Mouse (Mus musculus) urinary bladder, postnatal 14 days (tissue): ENCODE data around the gene Ago4.

ENCODE experiments used
- DNase-seq: peaks from one replicate; pipeline ENCODE4 v3.0.0; 2021; ENCODE audit warnings: low spot score

Ago4 gene

GRCm38 (mm10) chr4:126512308-126513066, 20.8 kb downstream of the Ago4 start:
- no peak for DNase-seq

DNA sequence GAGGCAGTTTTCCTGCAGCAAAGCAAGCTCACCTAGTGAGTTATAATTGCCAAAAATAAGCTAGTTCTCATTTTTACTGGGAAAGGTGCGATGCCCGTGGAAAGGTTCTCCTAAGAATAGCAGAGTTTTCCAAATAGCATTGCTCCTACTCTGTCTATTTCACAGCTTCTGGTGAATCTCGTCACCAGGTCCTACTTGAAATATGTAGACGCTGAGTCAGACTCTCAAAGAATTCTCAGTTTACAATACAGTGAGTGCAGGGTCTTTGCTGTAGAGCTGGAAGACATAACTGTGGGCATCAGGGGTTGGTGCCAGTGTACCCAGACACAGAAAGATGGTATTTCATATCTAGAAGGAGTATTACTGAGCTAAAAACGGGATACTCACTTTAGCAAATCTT, 22.3 kb downstream of the Ago4 start:
- DNase-seq, result no peak

GRCm38 (mm10) chr4:126509072-126509471, 24.2 kb downstream of the Ago4 start:
- DNase-seq, result no peak

GRCm38 (mm10) chr4:126508110-126508899, 25.0 kb downstream of the Ago4 start:
- no peak for DNase-seq

DNA sequence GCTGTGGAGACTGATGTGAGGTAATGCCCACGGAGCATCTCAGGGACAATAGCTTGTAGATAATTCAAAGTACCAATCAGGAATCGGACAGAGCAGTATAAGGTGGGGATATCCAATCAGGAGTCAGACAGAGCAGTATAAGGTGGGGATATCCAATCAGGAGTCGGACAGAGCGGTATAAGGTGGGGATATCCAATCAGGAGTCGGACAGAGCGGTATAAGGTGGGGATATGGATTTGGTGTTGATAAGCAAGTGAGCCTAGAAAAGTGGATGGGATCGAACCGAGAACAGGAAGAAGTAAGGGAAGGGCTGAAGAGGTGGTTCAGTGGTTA, 30.3 kb downstream of the Ago4 start:
- DNase-seq, result no peak

- DNase-seq, result no peak
Observed at GRCm38 (mm10) chr4:126502141-126502976, 30.9 kb downstream of the Ago4 start.

DNA sequence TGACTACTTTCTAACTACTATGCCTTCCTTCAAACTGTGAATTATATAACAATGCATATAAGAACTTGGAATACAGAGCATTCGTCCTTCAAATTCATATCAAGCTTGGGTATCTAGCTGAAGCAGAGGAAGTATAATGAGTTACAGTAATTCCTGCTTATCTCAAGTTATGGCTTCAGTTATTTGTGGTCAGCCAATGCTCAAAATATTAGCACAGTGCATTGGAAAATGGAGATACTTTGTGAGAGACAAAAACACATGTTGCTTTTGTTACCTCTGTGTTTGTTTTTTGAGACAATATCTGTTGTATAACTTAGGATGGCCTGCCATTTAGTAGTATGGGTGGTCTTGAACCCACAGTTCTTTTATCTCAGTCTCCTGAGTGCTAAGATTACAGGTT, 34.7 kb downstream of the Ago4 start:
- DNase-seq, result no peak

- DNase-seq, result peak; percentile 15
Observed at GRCm38 (mm10) chr4:126496963-126497362, 36.3 kb downstream of the Ago4 start.

GRCm38 (mm10) chr4:126495942-126496790, 37.1 kb downstream of the Ago4 start:
- no peak for DNase-seq

GRCm38 (mm10) chr4:126495453-126495852, 37.8 kb downstream of the Ago4 start:
- DNase-seq, result no peak

GRCm38 (mm10) chr4:126493416-126493815, 39.9 kb downstream of the Ago4 start:
- DNase-seq, result no peak

GRCm38 (mm10) chr4:126491977-126492376, 41.3 kb downstream of the Ago4 start:
- no peak for DNase-seq

DNA sequence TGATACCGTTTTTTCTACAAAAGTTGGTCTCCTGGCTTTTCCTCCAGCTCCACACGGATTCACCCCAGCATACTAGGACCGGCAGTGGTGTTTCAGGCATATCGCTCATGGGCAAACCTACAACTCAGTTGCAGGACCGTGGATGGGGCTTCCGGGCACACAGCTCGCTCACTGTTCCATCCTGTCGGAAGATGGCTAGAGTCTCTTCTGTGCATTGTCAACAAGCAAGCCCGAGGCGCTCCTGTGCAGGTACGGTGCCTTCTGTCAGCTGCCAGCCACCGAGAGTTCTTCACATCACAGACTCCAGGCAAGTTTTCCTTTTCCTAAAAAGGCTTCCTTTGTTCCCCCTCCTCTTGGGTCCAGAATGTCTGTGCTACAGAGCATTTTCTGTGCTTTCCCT, 42.5 kb downstream of the Ago4 start:
- DNase-seq, result no peak

- no peak for DNase-seq
Observed at GRCm38 (mm10) chr4:126489811-126490210, 43.5 kb downstream of the Ago4 start.

DNA sequence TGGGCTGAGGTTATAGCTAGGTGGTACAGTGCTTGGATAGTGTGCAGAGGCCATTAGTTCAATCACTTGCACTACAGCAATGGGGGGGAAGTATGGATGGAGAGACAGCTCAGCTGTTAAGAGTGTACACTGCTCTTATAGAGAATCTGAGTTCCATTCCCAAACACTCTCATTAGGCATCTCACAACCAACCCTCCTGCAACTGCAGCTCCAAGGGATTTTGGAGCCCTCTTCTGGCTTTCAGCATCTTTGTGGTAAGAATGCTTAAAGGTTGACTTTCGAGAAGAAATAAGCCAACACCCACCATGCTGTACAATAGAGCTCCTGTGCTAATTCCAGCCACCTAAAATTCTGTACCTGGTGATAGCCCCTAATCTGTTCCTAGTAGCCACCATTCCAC, 47.1 kb downstream of the Ago4 start:
- DNase-seq, result no peak

GRCm38 (mm10) chr4:126485065-126485464, 48.2 kb downstream of the Ago4 start:
- DNase-seq, result no peak

GRCm38 (mm10) chr4:126483874-126484273, 49.4 kb downstream of the Ago4 start:
- no peak for DNase-seq

DNA sequence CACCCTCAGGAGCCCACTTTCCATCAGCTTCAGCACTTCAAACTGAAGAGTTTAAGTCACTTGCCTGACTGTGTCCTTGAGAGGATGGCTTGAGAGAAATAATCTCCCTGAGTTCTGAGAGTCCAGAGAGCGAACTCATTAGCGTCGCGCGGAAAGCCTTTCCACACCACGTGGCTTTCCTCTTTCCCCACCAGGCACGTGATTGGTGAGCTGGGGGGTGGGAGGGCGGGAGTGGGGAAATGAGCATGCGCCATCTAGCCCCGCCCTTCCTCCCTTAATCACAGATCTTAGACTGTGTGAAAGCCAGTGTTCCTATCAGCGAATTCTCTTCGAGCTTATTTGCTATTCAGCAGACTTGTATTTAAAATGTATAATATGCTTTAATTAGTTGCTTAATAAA, 50.3 kb downstream of the Ago4 start:
- no peak for DNase-seq

GRCm38 (mm10) chr4:126481461-126481860, 51.8 kb downstream of the Ago4 start:
- DNase-seq, result no peak

- DNase-seq, result no peak
Observed at GRCm38 (mm10) chr4:126480288-126480687, 53.0 kb downstream of the Ago4 start.

DNA sequence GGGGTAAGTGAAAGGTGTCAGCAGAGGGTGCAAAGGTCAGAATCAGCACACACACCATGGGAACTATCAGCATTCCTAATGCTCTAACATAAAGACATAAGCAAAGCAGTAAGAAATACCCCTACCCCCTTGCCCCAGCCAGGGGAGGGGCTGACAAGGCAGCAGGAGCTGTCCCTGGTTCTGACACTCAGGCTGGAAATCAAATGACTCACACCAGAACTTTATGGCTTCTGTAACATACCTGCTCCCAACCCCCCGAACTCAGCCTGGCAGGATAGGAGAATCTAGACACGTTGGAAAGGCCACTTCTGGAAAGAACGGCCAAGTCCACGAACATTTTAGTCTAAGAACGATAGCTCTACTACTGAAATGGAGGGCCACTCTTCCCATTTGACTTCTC, 60.2 kb downstream of the Ago4 start:
- no peak for DNase-seq

DNA sequence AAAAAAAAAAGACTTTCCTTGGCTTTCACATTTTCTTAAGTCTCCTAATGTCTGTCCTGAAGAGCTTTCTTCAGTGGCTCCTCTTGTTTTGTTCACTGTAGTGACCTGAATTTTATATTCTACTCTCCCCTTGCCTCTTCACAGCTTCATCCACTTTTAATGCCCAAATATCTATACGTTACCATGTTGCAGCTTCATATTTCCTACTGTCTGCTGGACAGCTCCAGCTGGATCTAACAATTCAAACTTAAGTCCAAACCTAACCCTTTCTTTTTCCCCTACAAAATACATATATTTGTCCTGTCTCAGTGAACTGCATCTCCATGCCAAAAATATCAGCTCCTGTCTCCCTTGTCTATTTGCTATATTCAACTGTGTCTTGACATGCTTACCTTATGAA, 63.9 kb downstream of the Ago4 start:
- DNase-seq, result no peak
